Mouse (Mus musculus) hindbrain, embryonic 12.5 days (tissue): ENCODE data around the gene Hoxc9. TPM values are rescaled to one million over a fixed set of nuclear protein-coding genes. Genes with fewer than 3 reads are reported as not detected.

Experiments used
- ATAC-seq: fragments of 200-750 bp; cut with Nextera tagmentation; 2 replicates; pipeline ENCODE4 v1.8.0; 2017; ENCODE audit warnings: moderate TSS enrichment; ENCODE audit not compliant: low FRiP score
- H3K27ac ChIP-seq: fragments of 300-500 bp; sonication (generic); 2 replicates; pipeline ENCODE4 v1.5.1; 2016; ENCODE audit warnings: mild to moderate bottlenecking
- H3K27me3 ChIP-seq: fragments of 300-500 bp; sonication (generic); 2 replicates; pipeline ENCODE4 v1.6.1; 2016; ENCODE audit warnings: mild to moderate bottlenecking
- H3K36me3 ChIP-seq: fragments of 300-500 bp; sonication (generic); 2 replicates; pipeline ENCODE4 v1.6.1; 2016; ENCODE audit warnings: mild to moderate bottlenecking
- H3K4me1 ChIP-seq: fragments of 300-500 bp; sonication (generic); 2 replicates; pipeline ENCODE4 v1.6.1; 2016
- H3K4me2 ChIP-seq: fragments of 300-500 bp; sonication (generic); replicated peaks from 2 replicates; pipeline ENCODE4 v1.6.1; 2016; ENCODE audit warnings: mild to moderate bottlenecking
- H3K4me3 ChIP-seq: fragments of 300-500 bp; sonication (generic); 2 replicates; pipeline ENCODE4 v1.5.1; 2016; ENCODE audit warnings: mild to moderate bottlenecking
- H3K9ac ChIP-seq: fragments of 300-500 bp; sonication (generic); 2 replicates; pipeline ENCODE4 v1.6.1; 2016; ENCODE audit warnings: mild to moderate bottlenecking, moderate library complexity
- H3K9me3 ChIP-seq: fragments of 300-500 bp; sonication (generic); replicated peaks from 2 replicates; pipeline ENCODE4 v1.6.1; 2016; ENCODE audit warnings: mild to moderate bottlenecking
- WGBS: fragments of 180-500 bp; shearing (Covaris S2); methylation state at CpG from one replicate; pipeline ENCODE4 v1.1.7; 2016; 5-methylcytosine and 5-hydroxymethylcytosine counted together
- polyA plus RNA-seq: library from polyadenylated mRNA; unstranded; fragments of >200 nt; fragmentation: Nextera tagmentation; extraction: Ambion mirVana; gene quantifications from 2 replicates; pipeline ENCODE4 v1.2.1, GENCODE M21; 2016

Hoxc9 gene
- polyA plus RNA-seq, 1 experiment from 2014 or later = not detected

DNA sequence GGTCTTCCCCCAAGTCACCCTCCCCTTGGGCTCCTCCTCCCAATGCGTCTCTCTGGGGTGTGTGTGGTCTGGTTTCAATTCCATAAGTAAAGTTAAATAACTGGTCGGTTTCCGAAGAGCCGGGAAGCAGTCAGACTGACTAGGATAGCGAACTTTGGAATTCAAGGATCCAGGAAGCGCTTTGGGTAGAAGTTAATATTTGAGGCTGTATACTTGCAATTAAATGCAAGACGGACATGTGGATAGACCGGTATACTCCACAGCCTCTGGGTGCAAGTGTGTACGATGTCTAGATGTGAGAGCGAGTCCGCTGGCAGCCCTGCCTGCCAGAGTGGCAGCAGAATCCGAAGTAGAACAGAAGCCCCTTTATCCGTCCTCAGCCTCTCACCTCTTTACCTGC lies 13.7 kb upstream of the Hoxc9 start:
- Histone ChIP-seq H3K4me1 (0 out of 2 replicates have a peak, but pooled peaks cover 7% of the 10 kb centered on the region), H3K27me3 (peaks cover 97% of the 10 kb centered on the region), H3K4me2 (no peak overlapping the region), H3K36me3 (no peaks in the 10 kb centered on the region), H3K9ac (no peak overlapping the region), H3K4me3 (no peak overlapping the region), H3K27ac (no peak overlapping the region), H3K9me3 (no peaks in the 10 kb centered on the region)
- WGBS = 3% methylated on average over 13 of the region's 13 CpGs
- ATAC-seq = no peak

DNA sequence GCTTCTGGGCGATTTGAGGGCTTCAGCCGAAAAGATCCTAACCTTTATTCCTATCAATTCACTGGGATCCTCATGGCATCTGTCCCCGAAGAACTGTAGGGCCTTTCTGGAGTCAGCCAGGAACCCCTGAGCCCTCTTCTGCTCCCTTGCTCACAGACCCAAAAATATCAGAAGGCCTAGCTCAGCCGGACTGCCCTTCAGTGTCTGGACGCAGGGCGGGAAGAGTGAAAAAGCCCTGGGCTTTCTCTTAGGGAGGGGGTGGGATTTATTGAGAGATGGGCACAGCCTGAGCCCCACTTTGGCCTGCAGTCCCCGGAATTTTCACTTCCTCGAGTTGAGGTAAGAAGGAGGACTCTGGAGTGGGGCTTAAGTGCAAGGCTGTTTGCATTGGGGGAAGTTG lies 13.0 kb upstream of the Hoxc9 start:
- H3K27me3 ChIP-seq = peaks cover 96% of the 10 kb centered on the region
- no peak overlapping the region for H3K4me2 ChIP-seq
- H3K4me1 ChIP-seq = 0 out of 2 replicates have a peak, but pooled peaks cover 7% of the 10 kb centered on the region
- no peaks in the 10 kb centered on the region for H3K9me3 ChIP-seq
- H3K9ac ChIP-seq = no peak overlapping the region
- no peak overlapping the region for H3K4me3 ChIP-seq
- H3K36me3 ChIP-seq = no peaks in the 10 kb centered on the region
- ATAC-seq = no peak
- no peak overlapping the region for H3K27ac ChIP-seq
- WGBS = 3% methylated on average over 8 of the region's 8 CpGs

DNA sequence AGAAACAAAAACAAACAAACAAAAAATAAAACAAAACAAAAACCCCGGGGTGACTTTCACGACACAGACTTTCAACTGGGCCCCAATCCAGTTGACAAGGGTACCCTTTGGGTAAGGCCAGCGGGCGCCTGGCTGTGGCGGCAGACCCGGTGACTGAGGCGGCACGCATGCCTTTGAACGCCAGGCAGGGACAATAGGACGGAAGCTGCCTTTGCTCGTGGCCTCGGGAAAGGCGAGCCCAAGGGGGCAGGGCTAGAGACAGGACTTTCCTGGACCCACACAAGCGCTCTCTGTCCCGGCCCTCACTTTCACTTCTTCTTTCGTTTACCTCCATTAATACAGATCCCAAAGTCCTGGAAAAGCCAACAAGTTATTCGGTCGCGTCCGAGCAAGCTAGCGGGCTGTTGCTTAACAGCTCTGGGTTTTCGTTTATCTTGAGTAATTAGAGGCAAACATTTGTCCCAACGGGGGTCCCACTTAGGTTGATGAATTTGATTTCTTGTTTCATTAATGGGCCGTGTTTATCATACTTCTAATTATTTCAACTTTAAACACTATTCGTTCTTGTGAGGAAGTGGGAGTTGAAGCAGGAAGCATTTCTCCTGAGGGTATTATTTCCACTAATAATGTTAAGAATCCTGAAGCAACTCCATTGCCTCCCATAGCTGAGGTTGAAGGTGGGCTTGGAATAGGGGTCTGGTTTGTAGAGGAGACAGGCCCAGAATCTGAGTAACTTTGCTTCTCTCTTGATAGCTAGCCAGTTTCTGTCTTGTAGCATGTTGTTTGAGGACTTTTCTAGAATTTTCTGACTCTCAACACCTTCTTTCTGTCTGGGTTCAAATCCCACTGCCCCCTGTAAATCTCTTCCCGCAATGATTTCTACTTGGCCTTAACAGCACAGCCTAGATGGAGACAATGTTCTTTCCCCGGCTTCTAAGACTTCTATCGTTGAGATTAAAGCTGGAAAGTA lies 12.3 kb upstream of the Hoxc9 start:
- H3K27me3 ChIP-seq = peaks cover 96% of the 10 kb centered on the region
- no peak overlapping the region for H3K4me2 ChIP-seq
- H3K4me1 ChIP-seq = 0 out of 2 replicates have a peak, but pooled peaks cover 7% of the 10 kb centered on the region
- no peaks in the 10 kb centered on the region for H3K9me3 ChIP-seq
- no peak overlapping the region for H3K4me3 ChIP-seq
- WGBS = 2% methylated on average over 28 of the region's 28 CpGs
- no peaks in the 10 kb centered on the region for H3K36me3 ChIP-seq
- no peak for ATAC-seq
- no peak overlapping the region for H3K9ac ChIP-seq
- H3K27ac ChIP-seq = no peak overlapping the region

DNA sequence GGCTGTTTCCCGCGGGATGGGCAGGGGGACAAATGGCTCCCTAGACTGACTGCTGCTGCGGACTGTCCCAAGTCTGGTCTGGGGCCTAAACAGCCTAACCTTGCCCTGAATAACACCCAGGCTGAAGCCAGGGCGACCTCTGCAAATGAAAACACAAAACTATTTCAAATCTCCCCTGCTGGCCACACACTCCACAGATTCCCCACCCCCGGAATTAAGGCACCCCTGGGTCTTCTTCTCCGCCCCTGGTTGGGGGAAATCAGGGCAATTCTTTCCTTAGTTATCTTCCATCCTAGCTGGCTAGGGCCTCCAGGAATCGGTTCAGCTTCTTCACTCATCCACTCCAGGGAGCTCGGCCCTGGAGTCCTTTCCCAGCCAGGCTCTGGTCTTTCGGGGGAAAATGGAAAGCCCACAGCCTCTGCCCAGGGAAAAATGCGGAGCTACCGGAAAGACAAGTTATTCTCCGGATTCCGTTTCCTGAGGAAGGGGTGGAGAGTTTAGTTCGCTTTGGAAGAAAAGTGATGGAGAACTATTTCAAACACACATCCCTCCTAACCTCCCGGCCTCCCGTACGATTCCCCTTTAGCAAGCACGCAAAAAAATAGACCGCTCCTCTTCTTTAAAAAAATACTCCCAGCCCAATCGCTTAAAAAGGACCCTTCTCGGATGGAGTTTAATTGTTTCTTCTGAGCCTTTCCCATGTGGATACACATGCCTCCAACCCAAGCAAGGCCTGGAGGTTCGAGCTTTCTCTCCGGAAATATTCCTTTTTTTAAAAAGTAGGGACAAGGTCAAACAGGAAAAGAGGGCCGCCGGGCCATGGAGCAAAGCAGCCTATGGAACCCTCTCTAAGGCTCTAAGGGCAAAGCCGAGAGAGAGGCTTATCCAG lies 11.0 kb upstream of the Hoxc9 start:
- Histone ChIP-seq H3K27ac (no peak overlapping the region), H3K27me3 (peaks cover 97% of the 10 kb centered on the region), H3K9ac (no peak overlapping the region), H3K4me1 (0 out of 2 replicates have a peak, but pooled peaks cover 7% of the 10 kb centered on the region), H3K4me2 (no peak overlapping the region), H3K36me3 (no peaks in the 10 kb centered on the region), H3K9me3 (no peaks in the 10 kb centered on the region), H3K4me3 (no peak overlapping the region)
- no peak for ATAC-seq
- WGBS = 4% methylated on average over 26 of the region's 26 CpGs

DNA sequence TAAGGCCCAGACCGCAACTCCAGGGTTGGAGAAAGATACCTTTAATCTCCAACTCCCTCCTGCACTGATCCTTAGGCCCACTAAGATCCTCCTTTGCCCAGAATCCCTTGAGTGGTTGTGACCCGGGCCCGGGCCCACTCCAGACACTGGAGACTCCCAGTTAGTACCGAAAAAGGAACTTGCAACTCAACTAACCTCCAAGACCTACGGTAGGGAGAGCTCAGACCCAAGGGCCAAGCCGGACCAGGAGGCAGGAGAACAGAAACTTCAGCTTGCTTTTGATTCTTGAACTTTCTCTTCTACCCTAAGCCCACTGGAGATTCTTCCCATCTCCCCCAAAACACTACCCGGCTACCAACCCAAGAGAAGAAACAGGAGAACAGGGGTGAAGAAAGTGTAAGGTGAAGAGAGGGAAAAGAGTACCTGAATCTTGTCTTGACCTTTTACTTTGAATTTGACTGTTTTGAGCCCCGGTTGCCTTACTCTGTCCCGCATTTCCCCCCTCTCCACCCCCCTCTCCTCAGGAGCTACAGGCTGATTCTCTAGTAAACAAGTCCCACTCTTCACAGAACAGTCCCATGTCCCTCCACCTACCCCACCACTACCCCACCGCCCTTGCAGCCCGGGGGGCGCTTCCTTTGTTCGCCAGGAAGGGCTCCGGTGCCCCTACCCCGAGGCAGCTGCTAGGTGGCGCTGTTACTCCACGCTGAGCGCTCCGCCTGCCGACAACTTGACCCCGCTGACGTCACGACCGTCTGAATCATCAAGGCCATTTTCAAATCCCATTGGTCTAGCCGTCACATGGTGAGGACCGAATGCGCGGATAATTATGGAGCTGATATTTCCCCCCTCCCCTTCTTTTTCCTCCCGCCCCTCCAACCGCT lies 10.1 kb upstream of the Hoxc9 start:
- peak overlapping the region; percentile 17; the same call in 1 of the 2 replicates for H3K4me2 ChIP-seq
- 0 out of 2 replicates have a peak, but pooled peaks cover 7% of the 10 kb centered on the region for H3K4me1 ChIP-seq
- ATAC-seq = no peak
- H3K27me3 ChIP-seq = peaks cover 97% of the 10 kb centered on the region
- H3K9me3 ChIP-seq = no peaks in the 10 kb centered on the region
- H3K27ac ChIP-seq = no peak overlapping the region
- 2% methylated on average over 30 of the region's 30 CpGs for WGBS
- H3K4me3 ChIP-seq = peak overlapping the region; percentile 1; the same call in 1 of the 2 replicates
- no peak overlapping the region for H3K9ac ChIP-seq
- no peaks in the 10 kb centered on the region for H3K36me3 ChIP-seq

DNA sequence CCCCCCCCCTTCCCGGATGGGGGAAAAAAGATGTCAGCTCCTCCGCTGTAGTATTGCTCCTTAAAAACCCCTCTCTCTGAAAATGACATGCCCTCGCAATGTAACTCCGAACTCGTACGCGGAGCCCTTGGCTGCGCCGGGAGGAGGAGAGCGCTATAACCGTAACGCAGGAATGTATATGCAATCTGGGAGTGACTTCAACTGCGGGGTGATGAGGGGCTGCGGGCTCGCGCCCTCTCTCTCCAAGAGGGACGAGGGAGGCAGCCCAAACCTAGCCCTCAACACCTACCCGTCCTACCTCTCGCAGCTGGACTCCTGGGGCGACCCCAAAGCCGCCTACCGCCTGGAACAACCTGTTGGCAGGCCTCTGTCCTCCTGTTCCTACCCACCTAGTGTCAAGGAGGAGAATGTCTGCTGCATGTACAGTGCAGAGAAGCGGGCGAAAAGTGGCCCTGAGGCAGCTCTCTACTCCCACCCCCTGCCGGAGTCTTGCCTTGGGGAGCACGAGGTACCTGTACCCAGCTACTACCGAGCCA lies 9.4 kb upstream of the Hoxc9 start, which contains the start of gene Hoxc10:
Hoxc10 (plus strand) TSS at position 21 of the 536 bp plus-strand sequence.
- Histone ChIP-seq H3K4me1 (0 out of 2 replicates have a peak, but pooled peaks cover 7% of the 10 kb centered on the region), H3K36me3 (no peaks in the 10 kb centered on the region), H3K27ac (no peak within 1 kb of the TSS), H3K9me3 (no peaks in the 10 kb centered on the region), H3K9ac (no peak within 1 kb of the TSS), H3K27me3 (peaks cover 97% of the 10 kb centered on the region), H3K4me2 (peak within 1 kb of the TSS; percentile 17; the same call in 1 of the 2 replicates), H3K4me3 (peak within 1 kb of the TSS; percentile 1; the same call in 1 of the 2 replicates)
- ATAC-seq = no peak; the same call in 1 of the 2 replicates
- 1% methylated on average over 27 of the region's 27 CpGs for WGBS

DNA sequence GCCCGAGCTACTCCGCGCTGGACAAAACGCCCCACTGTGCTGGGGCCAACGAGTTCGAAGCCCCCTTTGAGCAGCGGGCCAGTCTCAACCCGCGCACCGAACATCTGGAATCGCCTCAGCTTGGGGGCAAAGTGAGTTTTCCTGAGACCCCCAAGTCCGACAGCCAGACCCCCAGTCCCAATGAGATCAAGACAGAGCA lies 9.0 kb upstream of the Hoxc9 start, which contains the start of gene Hoxc5:
Hoxc5 (plus strand) TSS at position 132 of the 199 bp plus-strand sequence.
- Histone ChIP-seq H3K9ac (no peak within 1 kb of the TSS), H3K9me3 (no peaks in the 10 kb centered on the region), H3K4me3 (peak within 1 kb of the TSS; percentile 1; the same call in 1 of the 2 replicates), H3K36me3 (no peaks in the 10 kb centered on the region), H3K4me2 (peak within 1 kb of the TSS; percentile 17; the same call in 1 of the 2 replicates), H3K4me1 (0 out of 2 replicates have a peak, but pooled peaks cover 7% of the 10 kb centered on the region), H3K27me3 (peaks cover 99% of the 10 kb centered on the region), H3K27ac (no peak within 1 kb of the TSS)
- 5% methylated on average over 12 of the region's 12 CpGs for WGBS
- no peak for ATAC-seq

DNA sequence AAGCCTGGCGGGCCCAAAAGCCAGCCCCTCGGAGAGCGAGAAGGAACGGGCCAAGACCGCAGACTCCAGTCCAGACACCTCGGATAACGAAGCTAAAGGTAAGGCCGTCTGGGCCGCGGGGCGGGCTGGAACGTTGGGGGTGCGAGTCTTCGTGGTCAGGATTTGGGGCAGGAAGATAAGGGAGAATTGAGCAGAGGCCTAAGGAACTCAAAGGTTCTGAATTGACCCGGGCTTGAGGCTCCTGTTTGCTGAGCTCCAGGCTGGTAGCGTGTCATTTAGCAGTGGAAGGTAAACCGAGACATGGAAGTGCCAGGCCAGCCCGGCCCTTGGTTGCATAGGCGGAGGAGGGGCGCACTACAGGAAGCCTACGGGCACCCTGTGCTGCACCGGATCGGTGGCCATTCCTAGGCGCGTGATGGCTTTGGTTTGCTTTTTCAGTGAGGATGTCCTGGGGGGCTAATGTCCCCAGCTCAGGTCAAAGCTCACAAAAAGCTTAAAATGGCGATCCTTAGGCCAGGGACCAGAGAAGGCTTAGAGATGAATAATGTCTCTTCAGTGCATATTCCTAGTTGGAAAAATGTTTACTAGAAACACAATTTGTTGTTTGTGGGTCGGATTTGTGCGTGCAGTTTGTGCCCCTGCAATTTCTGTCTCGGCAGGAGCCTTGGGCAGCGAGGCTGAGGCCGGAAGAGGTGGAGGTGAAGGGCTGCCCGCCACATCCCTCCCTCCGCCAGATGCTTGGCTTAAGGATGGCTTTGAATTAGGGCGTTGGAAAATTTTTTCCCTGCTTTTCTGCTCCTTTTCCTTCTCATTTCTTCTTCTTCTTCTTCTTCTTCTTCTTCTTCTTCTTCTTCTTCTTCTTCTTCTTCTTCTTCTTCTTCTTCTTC lies 8.5 kb upstream of the Hoxc9 start:
- no peaks in the 10 kb centered on the region for H3K36me3 ChIP-seq
- H3K9me3 ChIP-seq = no peaks in the 10 kb centered on the region
- no peak overlapping the region for H3K4me3 ChIP-seq
- ATAC-seq = no peak
- no peak overlapping the region for H3K9ac ChIP-seq
- WGBS = 2% methylated on average over 34 of the region's 34 CpGs
- no peak overlapping the region for H3K4me2 ChIP-seq
- peaks cover 99% of the 10 kb centered on the region for H3K27me3 ChIP-seq
- H3K27ac ChIP-seq = no peak overlapping the region
- 0 out of 2 replicates have a peak, but pooled peaks cover 7% of the 10 kb centered on the region for H3K4me1 ChIP-seq

DNA sequence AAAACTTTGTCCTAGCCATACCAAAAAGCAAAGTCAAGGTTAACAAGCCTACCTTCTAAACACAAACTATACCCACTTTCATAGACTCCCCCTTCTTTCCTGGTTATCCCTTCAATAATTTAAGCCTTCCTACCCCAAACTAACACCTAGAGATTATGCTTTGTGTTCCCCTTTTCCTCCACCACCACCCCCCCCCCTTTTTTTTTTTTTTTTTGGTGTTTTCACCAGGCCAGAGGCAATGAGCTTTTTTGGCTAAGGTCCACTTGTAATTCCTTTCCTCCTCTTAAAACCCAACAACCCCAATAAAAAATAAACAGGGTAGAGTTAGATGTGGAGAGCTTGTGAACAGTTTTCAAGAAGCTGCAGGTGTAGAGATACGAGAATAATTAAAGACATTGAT lies 6.9 kb upstream of the Hoxc9 start:
- H3K27ac ChIP-seq = no peak overlapping the region
- H3K4me3 ChIP-seq = no peak overlapping the region
- H3K9me3 ChIP-seq = no peaks in the 10 kb centered on the region
- H3K4me2 ChIP-seq = no peak overlapping the region
- 0 out of 2 replicates have a peak, but pooled peaks cover 7% of the 10 kb centered on the region for H3K4me1 ChIP-seq
- H3K9ac ChIP-seq = no peak overlapping the region
- WGBS = 35% methylated on average over 1 of the region's 1 CpGs
- H3K36me3 ChIP-seq = no peaks in the 10 kb centered on the region
- H3K27me3 ChIP-seq = peaks cover 99% of the 10 kb centered on the region
- no peak for ATAC-seq

DNA sequence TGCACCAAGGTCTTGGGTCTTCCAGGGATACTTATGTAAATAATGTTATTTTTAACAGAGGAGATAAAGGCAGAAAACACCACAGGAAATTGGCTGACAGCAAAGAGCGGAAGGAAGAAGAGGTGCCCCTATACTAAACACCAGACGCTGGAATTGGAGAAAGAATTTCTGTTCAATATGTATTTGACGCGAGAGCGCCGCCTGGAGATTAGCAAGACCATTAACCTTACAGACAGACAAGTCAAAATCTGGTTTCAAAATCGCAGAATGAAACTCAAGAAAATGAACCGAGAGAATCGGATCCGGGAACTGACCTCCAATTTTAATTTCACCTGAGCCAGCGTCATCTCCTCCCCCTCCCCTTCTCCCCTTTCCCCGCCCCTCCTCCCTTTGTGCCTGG lies 5.5 kb upstream of the Hoxc9 start:
- H3K4me2 ChIP-seq = no peak overlapping the region
- no peak overlapping the region for H3K27ac ChIP-seq
- H3K4me3 ChIP-seq = no peak overlapping the region

More for the DNA sequence above, 5.5 kb upstream of the Hoxc9 start:
- 0 out of 2 replicates have a peak, but pooled peaks cover 7% of the 10 kb centered on the region for H3K4me1 ChIP-seq
- no peaks in the 10 kb centered on the region for H3K36me3 ChIP-seq
- H3K9ac ChIP-seq = no peak overlapping the region
- no peak for ATAC-seq
- WGBS = 2% methylated on average over 12 of the region's 12 CpGs
- H3K9me3 ChIP-seq = no peaks in the 10 kb centered on the region
- H3K27me3 ChIP-seq = peaks cover 99% of the 10 kb centered on the region
